In the genomic region with DNA sequence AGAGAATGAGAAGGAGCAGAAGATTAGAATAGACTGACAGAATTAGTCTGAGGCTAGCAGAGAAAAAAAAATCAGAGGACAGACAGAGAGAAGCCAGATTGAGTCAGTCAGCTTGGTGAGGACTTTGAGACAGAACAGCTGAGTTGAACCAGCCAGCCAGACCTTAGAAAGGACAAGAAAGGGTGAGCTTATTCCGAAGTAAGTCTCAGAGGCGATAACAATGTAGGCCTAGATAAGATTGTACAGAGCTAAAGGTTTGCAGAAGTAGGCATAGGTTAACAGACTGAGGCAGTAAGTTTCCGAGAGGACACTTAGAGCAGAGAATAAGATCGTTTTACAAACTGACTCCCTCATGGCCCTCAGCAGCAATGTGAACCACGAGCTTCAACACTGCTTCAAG, we compare ENCODE assay signal across 29 mouse cellular contexts. TPM values are rescaled to one million over a fixed set of nuclear protein-coding genes. Genes with fewer than 3 reads are reported as not detected.
"Had no signal": no experiment of that assay in that cellular context is flagged by ENCODE, and none has a peak within 500 bp of the region (broad histone marks: within the 10 kb centered on the region; RNA-seq: fewer than 3 reads in every experiment).

No protein-coding gene starts in this region.

- ATAC-seq: forebrain, embryonic 13.5 days; forebrain, embryonic 14.5 days; forebrain, embryonic 15.5 days; forebrain, embryonic 16.5 days; forebrain, postnatal 0 days had no signal

- H3K9ac ChIP-seq: embryonic facial prominence, embryonic 12.5 days; embryonic facial prominence, embryonic 13.5 days; embryonic facial prominence, embryonic 15.5 days; forebrain, embryonic 12.5 days; forebrain, embryonic 13.5 days; forebrain, embryonic 15.5 days; forebrain, postnatal 0 days had no signal

- H3K4me1 ChIP-seq: embryonic facial prominence, embryonic 12.5 days had no signal

- H3K36me3 ChIP-seq: embryonic facial prominence, embryonic 10.5 days; embryonic facial prominence, embryonic 12.5 days; embryonic facial prominence, embryonic 13.5 days; embryonic facial prominence, embryonic 15.5 days; forebrain, embryonic 10.5 days; forebrain, embryonic 12.5 days; forebrain, embryonic 15.5 days had no signal

- H3K4me3 ChIP-seq: embryonic facial prominence, embryonic 10.5 days; embryonic facial prominence, embryonic 12.5 days; embryonic facial prominence, embryonic 13.5 days; embryonic facial prominence, embryonic 15.5 days; erythroblast, embryonic 14.5 days; forebrain, embryonic 10.5 days; forebrain, embryonic 12.5 days; forebrain, embryonic 13.5 days; forebrain, embryonic 15.5 days; gastrocnemius, adult 2 months; heart, adult 2 months had no signal

- DNase-seq: cerebellum, adult 8-10 months; cerebellum, adult 9-11 months; cerebellum, postnatal 10 days; cerebellum, postnatal 14 days; cerebellum, postnatal 25 days; cerebellum, postnatal 36 days; embryo, embryonic 11 days; forebrain, postnatal 0 days; gastrocnemius, adult 2 months; gastrocnemius, postnatal 10 days; gastrocnemius, postnatal 14 days; gastrocnemius, postnatal 25 days; gastrocnemius, postnatal 36 days; heart, adult 11 months; heart, adult 18-20 months; heart, adult 2 months had no signal

- H3K27me3 ChIP-seq: embryonic facial prominence, embryonic 12.5 days; embryonic facial prominence, embryonic 15.5 days; forebrain, embryonic 12.5 days; forebrain, embryonic 15.5 days had no signal

- H3K27ac ChIP-seq: embryonic facial prominence, embryonic 10.5 days; embryonic facial prominence, embryonic 12.5 days; embryonic facial prominence, embryonic 13.5 days; embryonic facial prominence, embryonic 15.5 days; forebrain, embryonic 10.5 days; forebrain, embryonic 12.5 days; forebrain, embryonic 13.5 days; forebrain, embryonic 15.5 days; gastrocnemius, adult 2 months; heart, adult 2 months had no signal

- H3K4me2 ChIP-seq: embryonic facial prominence, embryonic 12.5 days; embryonic facial prominence, embryonic 13.5 days; embryonic facial prominence, embryonic 15.5 days; forebrain, embryonic 12.5 days; forebrain, embryonic 13.5 days; forebrain, embryonic 15.5 days had no signal

- H3K9me3 ChIP-seq: embryonic facial prominence, embryonic 10.5 days; embryonic facial prominence, embryonic 12.5 days; embryonic facial prominence, embryonic 13.5 days; embryonic facial prominence, embryonic 15.5 days; forebrain, embryonic 10.5 days; forebrain, embryonic 12.5 days; forebrain, embryonic 13.5 days; forebrain, embryonic 15.5 days had no signal

RNA-seq across cellular contexts. Expression of gene Paqr7, which starts 35.2 kb away (rescaled TPM):
- polyA plus RNA-seq: erythroblast, embryonic 14.5 days had no signal

RNA-seq across cellular contexts. Expression of gene Aunip, which starts 49.5 kb away (rescaled TPM):
- total RNA-seq: gastrocnemius, adult 18-20 months; gastrocnemius, adult 2 months; gastrocnemius, adult 8-10 months; gastrocnemius, postnatal 25 days had no signal
- polyA plus RNA-seq: heart, adult 2 months had no signal
